8 mouse cellular contexts compared by ENCODE assay signal in the genomic region with DNA sequence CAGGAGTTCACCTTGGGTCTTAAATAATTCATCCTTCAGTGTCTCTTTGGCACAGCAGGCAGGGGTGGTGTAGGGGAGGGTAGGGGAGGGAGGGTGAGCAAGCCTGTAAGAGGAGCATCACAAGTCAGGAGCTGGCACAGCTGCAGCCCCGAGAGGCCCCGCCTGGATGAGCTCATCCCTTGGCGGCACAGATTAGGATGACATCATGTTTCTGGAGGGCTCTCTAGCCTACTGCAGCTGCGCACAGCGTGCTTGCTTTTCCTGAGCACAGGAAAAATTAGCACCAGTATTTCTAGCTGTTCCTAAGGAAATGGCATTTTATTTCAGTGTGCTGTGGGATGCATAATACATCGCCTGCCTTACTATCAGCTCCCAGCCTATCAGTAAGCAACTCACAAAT.
DNase-seq lines count a peak whose midpoint lies in the region; TF ChIP-seq lines count a peak whose summit lies in the region.

No protein-coding gene starts in this region.

- DNase-seq in R1 (ENCODE audit: low read depth, low spot score), result peak; percentile 60
- peak; percentile 96 for DNase-seq in cerebellum, adult 9-10 months
- peak; percentile 95 to 96 for DNase-seq in frontal cortex, adult 2 months (ENCODE audit: extremely low spot score in 1 of 2, low spot score in 1 of 2)
- peak; percentile 96 for DNase-seq in heart, postnatal 4 days
- DNase-seq in layer of hippocampus, adult 2 months (ENCODE audit: low spot score in 2 of 2), result peak; percentile 87 to 95
- DNase-seq in lung, adult 18-20 months, result peak; percentile 91 to 94
- DNase-seq in ovary, postnatal 14 days (ENCODE audit: low spot score), result peak; percentile 79
- DNase-seq in urinary bladder, postnatal 14 days (ENCODE audit: low spot score), result peak; percentile 85

- H3K27ac ChIP-seq in layer of hippocampus, adult 2 months, result peak overlapping the region; percentile 84

- H3K4me3 ChIP-seq in layer of hippocampus, adult 2 months, result peak overlapping the region; percentile 4; the same call in 1 of the 2 replicates

- no peak; the same call in 1 of the 2 replicates for TF ChIP-seq CTCF in layer of hippocampus, adult 2 months (conservative IDR thresholded peaks at IDR 0.05)

Comparison
In these comparisons a context has a peak if more than half of its experiments do, and no peak if none do; other contexts are left out.
1. Peak in every context shown above with its lines: DNase-seq, H3K4me3 ChIP-seq and H3K27ac ChIP-seq.